Mouse (Mus musculus) CH12.LX (cell line): Measurements from ENCODE around the gene Ddost. TPM values are rescaled to one million over a fixed set of nuclear protein-coding genes. Genes with fewer than 3 reads are reported as not detected.

Source experiments
- DNase-seq: peaks from one replicate; pipeline ENCODE4 v3.0.0-alpha.2; 2013; ENCODE audit errors: extremely low read depth
- H3K27ac ChIP-seq: 2 replicates; pipeline ENCODE4 v1.5.1; 2012; ENCODE audit warnings: low read depth, mild to moderate bottlenecking, control low read depth, moderate library complexity; ENCODE audit not compliant: insufficient read depth
- H3K27me3 ChIP-seq: replicated peaks from 2 replicates; pipeline ENCODE3; 2012; ENCODE audit warnings: inconsistent platforms
- H3K36me3 ChIP-seq, 2 experiments: replicated peaks in 1 of 2; 2 replicates each; pipeline versions ENCODE3 to v1.6.1; 2012; ENCODE audit warnings: inconsistent platforms in 1 of 2, low read length in 1 of 2, mild to moderate bottlenecking in 1 of 2, mixed read lengths in 1 of 2, moderate library complexity in 1 of 2; ENCODE audit not compliant: control insufficient read depth in 1 of 2, insufficient read depth in 1 of 2
- H3K4me1 ChIP-seq, 2 experiments: 2 replicates each; pipeline ENCODE4 v1.6.1; 2012; ENCODE audit warnings: inconsistent platforms in 1 of 2, moderate library complexity in 1 of 2; ENCODE audit not compliant: insufficient read depth in 2 of 2, control insufficient read depth in 1 of 2
- H3K4me2 ChIP-seq: 2 replicates; pipeline ENCODE4 v1.6.1; 2012; ENCODE audit warnings: low read depth, mild to moderate bottlenecking, control low read depth; ENCODE audit not compliant: poor library complexity, insufficient read depth, severe bottlenecking
- H3K4me3 ChIP-seq, 3 experiments: fragments of 150-350 bp in 1 of 3; sonication (generic) in 1 of 3; replicated peaks in 1 of 3; 2 replicates each; pipeline versions ENCODE3 to v1.5.1; 2011 to 2012; ENCODE audit warnings: low read depth in 2 of 3, low read length in 2 of 3, mild to moderate bottlenecking in 2 of 3, moderate library complexity in 2 of 3, control low read depth in 1 of 3, improper control_type of control experiment in 1 of 3, inconsistent platforms in 1 of 3, mixed read lengths in 1 of 3; ENCODE audit not compliant: poor library complexity in 1 of 3
- H3K79me2 ChIP-seq: replicated peaks from 2 replicates; pipeline ENCODE4 v1.6.1; 2012; ENCODE audit warnings: mild to moderate bottlenecking, moderate library complexity; ENCODE audit not compliant: control insufficient read depth, poor library complexity, insufficient read depth, severe bottlenecking; ENCODE audit errors: extremely low read depth
- H3K9ac ChIP-seq: 2 replicates; pipeline ENCODE4 v1.6.1; 2012; ENCODE audit warnings: low read depth, mild to moderate bottlenecking, control low read depth, moderate library complexity; ENCODE audit not compliant: insufficient read depth
- H3K9me3 ChIP-seq: replicated peaks from 2 replicates; pipeline ENCODE3; 2012; ENCODE audit warnings: low read length, inconsistent platforms, mixed read lengths
- BHLHE40 ChIP-seq: IDR thresholded peaks from 2 replicates; pipeline ENCODE4 v1.6.1; 2011; ENCODE audit warnings: mild to moderate bottlenecking, low read depth, low read length, improper control_type of control experiment
- E2F4 ChIP-seq: IDR thresholded peaks from 2 replicates; pipeline ENCODE4 v1.6.1; 2011; ENCODE audit warnings: low read depth, low read length, improper control_type of control experiment; ENCODE audit not compliant: insufficient replicate concordance
- GABPA ChIP-seq: IDR thresholded peaks from 2 replicates; pipeline ENCODE4 v1.6.1; 2012; ENCODE audit warnings: low read depth, low read length, improper control_type of control experiment, inconsistent platforms; ENCODE audit not compliant: insufficient replicate concordance
- HCFC1 ChIP-seq: IDR thresholded peaks from 2 replicates; pipeline ENCODE4 v1.6.1; 2012; ENCODE audit warnings: low read depth, mild to moderate bottlenecking, inconsistent platforms, low read length, improper control_type of control experiment
- JUN ChIP-seq: IDR thresholded peaks from 2 replicates; pipeline ENCODE4 v1.6.1; 2011; ENCODE audit warnings: low read depth, mild to moderate bottlenecking, low read length, improper control_type of control experiment, moderate library complexity; ENCODE audit not compliant: insufficient read depth
- KAT2A ChIP-seq: IDR thresholded peaks from 2 replicates; pipeline ENCODE4 v1.6.1; 2012; ENCODE audit warnings: low read length, improper control_type of control experiment, inconsistent platforms; ENCODE audit not compliant: insufficient replicate concordance
- MAX ChIP-seq: IDR thresholded peaks from 2 replicates; pipeline ENCODE4 v1.6.1; 2011; ENCODE audit warnings: low read length, improper control_type of control experiment
- MXI1 ChIP-seq: IDR thresholded peaks from 2 replicates; pipeline ENCODE4 v1.6.1; 2011; ENCODE audit warnings: mild to moderate bottlenecking, low read depth, low read length, improper control_type of control experiment
- NRF1 ChIP-seq: IDR thresholded peaks from 2 replicates; pipeline ENCODE4 v1.6.1; 2014; ENCODE audit warnings: low read depth, mild to moderate bottlenecking, inconsistent platforms, low read length, improper control_type of control experiment, moderate library complexity
- POLR2AphosphoS2 ChIP-seq: IDR thresholded peaks from 2 replicates; pipeline ENCODE4 v1.6.1; 2011; ENCODE audit warnings: low read depth, low read length, improper control_type of control experiment
- SMC3 ChIP-seq: IDR thresholded peaks from 2 replicates; pipeline ENCODE4 v1.6.1; 2011; ENCODE audit warnings: low read depth, low read length, improper control_type of control experiment
- TBP ChIP-seq: conservative IDR thresholded peaks from 2 replicates; pipeline ENCODE4 v1.6.1; 2011; ENCODE audit warnings: low read depth, low read length, improper control_type of control experiment
- TCF12 ChIP-seq: IDR thresholded peaks from 2 replicates; pipeline ENCODE4 v1.6.1; 2014; ENCODE audit warnings: low read depth, mild to moderate bottlenecking, inconsistent platforms, low read length, improper control_type of control experiment
- UBTF ChIP-seq: IDR thresholded peaks from 2 replicates; pipeline ENCODE4 v1.6.1; 2012; ENCODE audit warnings: low read depth, mild to moderate bottlenecking, inconsistent platforms, low read length, improper control_type of control experiment, moderate library complexity
- USF2 ChIP-seq: conservative IDR thresholded peaks from 2 replicates; pipeline ENCODE4 v1.6.1; 2011; ENCODE audit warnings: low read depth, low read length, improper control_type of control experiment
- dilution Hi-C: fragments of 300-500 bp; cut with MboI; formaldehyde crosslinking; loops from 2 replicates; pipeline ENCODE4 v1.14.3; 2020; ENCODE audit warnings: low sequenced_read_pairs; ENCODE audit not compliant: extremely low pct_unique_long_range_greater_than_20kb, extremely low pct_ligation_motif_present
- in situ Hi-C: fragments of 300-500 bp; cut with MboI; formaldehyde crosslinking; loops from 3 replicates; pipeline ENCODE4 v1.14.3; 2019; ENCODE audit warnings: low sequenced_read_pairs, low pct_ligation_motif_present, low pct_unique_long_range_greater_than_20kb, mixed read lengths
- polyA plus RNA-seq: library from polyadenylated mRNA; unstranded; fragments of >175 nt; gene quantifications from 2 replicates; pipeline ENCODE4 v1.2.1, GENCODE M21; 2012; ENCODE audit warnings: low read depth; ENCODE audit not compliant: insufficient read length
- total RNA-seq, 2 experiments: library from RNA; depleted of rRNA; stranded (reverse); fragments of 300-350 nt in 1 of 2; fragments of >200 nt in 1 of 2; gene quantifications; 2 replicates each; pipeline ENCODE4 v1.2.3; 2012 to 2014

Ddost gene
- total and polyA plus RNA-seq, 3 experiments = 163 to 186 (median 164) TPM

DNA sequence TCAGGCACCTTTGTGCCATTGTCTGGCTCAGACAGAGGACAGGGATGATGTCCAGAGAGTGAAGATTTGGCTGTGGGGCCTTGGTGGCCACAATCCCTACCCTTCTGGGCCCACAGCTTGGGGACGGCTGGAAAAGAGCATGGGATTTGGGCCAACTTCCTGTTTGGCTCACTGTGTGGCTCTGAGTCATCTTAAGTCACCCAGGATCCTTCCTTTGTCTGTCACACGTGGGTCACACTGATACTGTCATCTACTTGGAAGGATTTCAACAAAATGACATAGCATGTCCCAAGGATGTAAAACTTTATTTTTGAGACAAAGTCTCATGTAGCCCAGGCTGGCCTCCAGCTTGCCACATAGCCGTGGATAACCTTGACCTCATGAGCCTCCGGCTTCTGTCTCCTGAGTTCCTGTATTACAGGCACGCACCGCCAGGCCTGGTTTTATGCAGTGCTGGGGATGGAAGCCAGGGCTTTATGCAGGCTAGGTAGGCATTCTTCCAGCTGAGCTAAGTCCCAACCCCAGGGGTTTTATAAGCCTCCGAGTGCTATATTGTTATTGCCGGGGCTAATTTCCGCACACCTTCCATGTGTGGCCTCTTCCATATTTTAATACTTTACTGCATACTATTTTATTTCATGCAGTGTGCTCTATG is 40.5 kb downstream of the Ddost start:
- DNase-seq = no peak

DNA sequence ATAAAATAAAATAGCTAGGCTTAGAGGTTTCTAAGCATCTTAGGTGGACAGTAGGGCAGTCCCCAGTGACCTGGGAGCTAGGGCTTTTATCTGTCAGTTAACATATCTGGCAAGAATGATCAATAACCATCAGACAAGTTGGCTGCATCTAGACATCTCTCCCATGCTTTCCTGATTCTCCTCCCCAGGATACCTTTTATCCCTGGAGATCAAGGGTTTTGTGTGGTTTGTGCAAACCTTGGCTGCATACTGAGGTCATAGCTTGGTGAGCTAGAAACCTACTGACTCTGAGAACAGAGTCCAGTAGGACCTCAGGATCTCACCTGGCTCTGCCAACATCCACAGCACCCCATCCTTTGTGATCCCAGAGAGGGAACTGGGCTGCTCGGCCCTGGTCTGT is 42.8 kb downstream of the Ddost start:
- DNase-seq = no peak
- dilution Hi-C loops (no loop called here), in situ Hi-C loops (no loop called here)
- H3K9me3 ChIP-seq = peaks cover 11% of the 10 kb centered on the region
- H3K4me2 ChIP-seq = no peak overlapping the region
- H3K27me3 ChIP-seq = peaks cover 93% of the 10 kb centered on the region
- H3K9ac ChIP-seq = no peak overlapping the region
- no peaks in the 10 kb centered on the region for H3K36me3 ChIP-seq
- no peak overlapping the region for H3K4me3 ChIP-seq
- no peaks in the 10 kb centered on the region for H3K4me1 ChIP-seq
- no peaks in the 10 kb centered on the region for H3K79me2 ChIP-seq
- no peak overlapping the region for H3K27ac ChIP-seq
- TF ChIP-seq BHLHE40 = no peak
- no peak for TF ChIP-seq SMC3
- no peak for TF ChIP-seq HCFC1
- TF ChIP-seq GABPA = no peak
- TF ChIP-seq TCF12 = no peak
- TF ChIP-seq TBP = no peak
- no peak for TF ChIP-seq UBTF
- no peak for TF ChIP-seq KAT2A
- TF ChIP-seq E2F4 = no peak
- no peak for TF ChIP-seq JUN
- no peak for TF ChIP-seq NRF1
- TF ChIP-seq USF2 = no peak

More for the DNA sequence above, 40.5 kb downstream of the Ddost start:
- Histone ChIP-seq H3K79me2 (no peaks in the 10 kb centered on the region), H3K9ac (no peak overlapping the region), H3K36me3 (no peaks in the 10 kb centered on the region), H3K9me3 (no peaks in the 10 kb centered on the region), H3K4me3 (no peak overlapping the region), H3K4me2 (no peak overlapping the region), H3K27me3 (peaks cover 93% of the 10 kb centered on the region), H3K27ac (no peak overlapping the region), H3K4me1 (no peaks in the 10 kb centered on the region)
- TF ChIP-seq MXI1 = no peak
- TF ChIP-seq HCFC1 = no peak
- TF ChIP-seq SMC3 = no peak
- TF ChIP-seq TBP = no peak
- TF ChIP-seq MAX = no peak
- no peak for TF ChIP-seq POLR2AphosphoS2
- in situ Hi-C loops = no loop called here
- dilution Hi-C loops = no loop called here
